Mouse (Mus musculus) cerebellum, postnatal 36 days (tissue): ENCODE measurements at regions not wholly inside any gene's neighbourhood (a gene's known extent, or its start where the extent isn't known, plus 50 kb on each side); places are given as distances from the start of the nearest gene placed in this dataset.

Experiments used
- DNase-seq, 2 experiments: peaks; one replicate each; pipeline ENCODE4 v3.0.0; 2021 to 2022; ENCODE audit warnings: mixed read lengths in 2 of 2

GRCm38 (mm10) chr4:64335814-64336213 is 289.0 kb upstream of the Tnc start:
- no peak for DNase-seq

- no peak for DNase-seq
These were observed 283.4 kb upstream of the Tnc start for GRCm38 (mm10) chr4:64330213-64330612.

- no peak for DNase-seq
These were observed 277.6 kb upstream of the Tnc start for GRCm38 (mm10) chr4:64324391-64324790.

GRCm38 (mm10) chr4:64316553-64317347 is 269.9 kb upstream of the Tnc start:
- DNase-seq, result peak; percentile 53 to 60

GRCm38 (mm10) chr4:64296941-64297340 is 250.1 kb upstream of the Tnc start:
- DNase-seq, result no peak

- peak; percentile 61 to 63 for DNase-seq
These were observed 235.7 kb upstream of the Tnc start for GRCm38 (mm10) chr4:64282471-64282870.

- no peak for DNase-seq
These were observed 230.2 kb upstream of the Tnc start for GRCm38 (mm10) chr4:64276980-64277379.

- DNase-seq, result peak in 1 of 2 experiments; percentile 6
These were observed 227.6 kb upstream of the Tnc start for GRCm38 (mm10) chr4:64274291-64274960.

GRCm38 (mm10) chr4:64269846-64270245 is 223.0 kb upstream of the Tnc start:
- no peak for DNase-seq

GRCm38 (mm10) chr4:64269117-64269516 is 222.3 kb upstream of the Tnc start:
- no peak for DNase-seq

- DNase-seq, result no peak
These were observed 213.7 kb upstream of the Tnc start for GRCm38 (mm10) chr4:64260473-64260872.

GRCm38 (mm10) chr4:64260188-64260444 is 213.3 kb upstream of the Tnc start:
- no peak for DNase-seq

- no peak for DNase-seq
These were observed 212.8 kb upstream of the Tnc start for GRCm38 (mm10) chr4:64259348-64260187.

- DNase-seq, result no peak
These were observed 208.4 kb upstream of the Tnc start for GRCm38 (mm10) chr4:64255253-64255652.

- no peak for DNase-seq
These were observed 203.9 kb upstream of the Tnc start for GRCm38 (mm10) chr4:64250691-64251090.

- DNase-seq, result no peak
These were observed 191.5 kb upstream of the Tnc start for GRCm38 (mm10) chr4:64238196-64238740.

GRCm38 (mm10) chr4:64235534-64235933 is 188.7 kb upstream of the Tnc start:
- no peak for DNase-seq

- no peak for DNase-seq
These were observed 185.3 kb upstream of the Tnc start for GRCm38 (mm10) chr4:64232159-64232558.

GRCm38 (mm10) chr4:64228341-64228740 is 181.5 kb upstream of the Tnc start:
- peak; percentile 89 to 93 for DNase-seq

GRCm38 (mm10) chr4:64226635-64227034 is 179.8 kb upstream of the Tnc start:
- no peak for DNase-seq

GRCm38 (mm10) chr4:64224918-64225317 is 178.1 kb upstream of the Tnc start:
- DNase-seq, result no peak

- no peak for DNase-seq
These were observed 173.0 kb upstream of the Tnc start for GRCm38 (mm10) chr4:64219802-64220201.

GRCm38 (mm10) chr4:64207118-64207868 is 160.5 kb upstream of the Tnc start:
- DNase-seq, result no peak
